Mouse (Mus musculus): ENCODE results near the gene Map4k1. TPM values are rescaled to one million over a fixed set of nuclear protein-coding genes. Genes with fewer than 3 reads are reported as not detected.

The Map4k1 gene
- polyA plus RNA-seq, 1 experiment from 2014 or later, result 12.1 TPM

- H3K27ac ChIP-seq (replicated peaks; ENCODE audit: low read depth, low read length), result no peak overlapping the region
- ATAC-seq (ENCODE audit: insufficient number of reproducible peaks, low FRiP score, low TSS enrichment, low read depth) (no peak), DNase-seq (ENCODE audit: low spot score) (peak; percentile 43)
- H3K9ac ChIP-seq (ENCODE audit: low read length), result no peak overlapping the region; the same call in 1 of the 2 replicates
- H3K4me1 ChIP-seq (ENCODE audit: control insufficient read depth, insufficient read depth, low read length), result peaks cover 7% of the 10 kb centered on the region; the same call in 1 of the 2 replicates
- peak overlapping the region; percentile 29 for H3K4me3 ChIP-seq (ENCODE audit: low read depth, low read length)
- peak overlapping the region; percentile 73 for H3K4me2 ChIP-seq (ENCODE audit: low read depth, severe bottlenecking)
- WGBS, result 3% methylated on average over 76 of the region's 88 CpGs
- H3K36me3 ChIP-seq (ENCODE audit: control insufficient read depth, insufficient read depth, low read length), result no peaks in the 10 kb centered on the region
- H3K9me3 ChIP-seq (ENCODE audit: control insufficient read depth, low read length), result peaks cover 5% of the 10 kb centered on the region; the same call in 1 of the 2 replicates
- H3K27me3 ChIP-seq (ENCODE audit: control insufficient read depth, insufficient read depth, low read length), result peaks cover 35% of the 10 kb centered on the region
Measured at GRCm38 (mm10) chr7:29019447-29020220, 37.8 kb downstream of the Map4k1 start.

- 91% methylated on average over 8 of the region's 8 CpGs for WGBS
- DNase-seq (ENCODE audit: low spot score), result no peak
- Histone ChIP-seq H3K36me3 (ENCODE audit: control insufficient read depth, insufficient read depth, low read length) (no peaks in the 10 kb centered on the region), H3K9me3 (ENCODE audit: control insufficient read depth, low read length) (no peaks in the 10 kb centered on the region), H3K27me3 (ENCODE audit: control insufficient read depth, insufficient read depth, low read length) (peaks cover 33% of the 10 kb centered on the region), H3K9ac (ENCODE audit: low read length) (no peak overlapping the region), H3K4me1 (ENCODE audit: control insufficient read depth, insufficient read depth, low read length) (peaks cover 7% of the 10 kb centered on the region; the same call in 1 of the 2 replicates), H3K27ac (replicated peaks; ENCODE audit: low read depth, low read length) (no peak overlapping the region), H3K4me3 (ENCODE audit: low read depth, low read length) (no peak overlapping the region), H3K4me2 (ENCODE audit: low read depth, severe bottlenecking) (no peak overlapping the region)
- no peak for ATAC-seq (ENCODE audit: insufficient number of reproducible peaks, low FRiP score, low TSS enrichment, low read depth)
Measured at GRCm38 (mm10) chr7:29022479-29022878, 40.6 kb downstream of the Map4k1 start.

- Histone ChIP-seq H3K27me3 (ENCODE audit: control insufficient read depth, insufficient read depth, low read length) (peaks cover 26% of the 10 kb centered on the region), H3K4me1 (ENCODE audit: control insufficient read depth, insufficient read depth, low read length) (peaks cover 7% of the 10 kb centered on the region; the same call in 1 of the 2 replicates), H3K9ac (ENCODE audit: low read length) (no peak overlapping the region), H3K4me2 (ENCODE audit: low read depth, severe bottlenecking) (no peak overlapping the region), H3K27ac (replicated peaks; ENCODE audit: low read depth, low read length) (no peak overlapping the region), H3K4me3 (ENCODE audit: low read depth, low read length) (no peak overlapping the region), H3K9me3 (ENCODE audit: control insufficient read depth, low read length) (no peaks in the 10 kb centered on the region), H3K36me3 (ENCODE audit: control insufficient read depth, insufficient read depth, low read length) (no peaks in the 10 kb centered on the region)
- ATAC-seq (ENCODE audit: insufficient number of reproducible peaks, low FRiP score, low TSS enrichment, low read depth), result no peak
- DNase-seq (ENCODE audit: low spot score), result no peak
- 90% methylated on average over 8 of the region's 8 CpGs for WGBS
Measured at GRCm38 (mm10) chr7:29023514-29023913, 41.7 kb downstream of the Map4k1 start.

- H3K9me3 ChIP-seq (ENCODE audit: control insufficient read depth, low read length), result no peaks in the 10 kb centered on the region
- no peak overlapping the region for H3K9ac ChIP-seq (ENCODE audit: low read length)
- peaks cover 5% of the 10 kb centered on the region for H3K27me3 ChIP-seq (ENCODE audit: control insufficient read depth, insufficient read depth, low read length)
- no peaks in the 10 kb centered on the region for H3K36me3 ChIP-seq (ENCODE audit: control insufficient read depth, insufficient read depth, low read length)
- H3K4me1 ChIP-seq (ENCODE audit: control insufficient read depth, insufficient read depth, low read length), result no peaks in the 10 kb centered on the region
- WGBS, result 80% methylated on average over 7 of the region's 7 CpGs
- no peak overlapping the region for H3K4me3 ChIP-seq (ENCODE audit: low read depth, low read length)
- H3K27ac ChIP-seq (replicated peaks; ENCODE audit: low read depth, low read length), result no peak overlapping the region
- no peak for ATAC-seq (ENCODE audit: insufficient number of reproducible peaks, low FRiP score, low TSS enrichment, low read depth)
- H3K4me2 ChIP-seq (ENCODE audit: low read depth, severe bottlenecking), result no peak overlapping the region
- DNase-seq (ENCODE audit: low spot score), result no peak
Measured at GRCm38 (mm10) chr7:29025566-29025965, 43.7 kb downstream of the Map4k1 start.

- Histone ChIP-seq H3K4me1 (ENCODE audit: control insufficient read depth, insufficient read depth, low read length) (no peaks in the 10 kb centered on the region), H3K4me2 (ENCODE audit: low read depth, severe bottlenecking) (no peak overlapping the region), H3K27me3 (ENCODE audit: control insufficient read depth, insufficient read depth, low read length) (no peaks in the 10 kb centered on the region), H3K4me3 (ENCODE audit: low read depth, low read length) (no peak overlapping the region), H3K27ac (replicated peaks; ENCODE audit: low read depth, low read length) (no peak overlapping the region), H3K9me3 (ENCODE audit: control insufficient read depth, low read length) (no peaks in the 10 kb centered on the region), H3K9ac (ENCODE audit: low read length) (no peak overlapping the region), H3K36me3 (ENCODE audit: control insufficient read depth, insufficient read depth, low read length) (no peaks in the 10 kb centered on the region)
- ATAC-seq (ENCODE audit: insufficient number of reproducible peaks, low FRiP score, low TSS enrichment, low read depth) (no peak), DNase-seq (ENCODE audit: low spot score) (no peak)
- WGBS, result 83% methylated on average over 5 of the region's 5 CpGs
Measured at GRCm38 (mm10) chr7:29026195-29026594, 44.3 kb downstream of the Map4k1 start.

GRCm38 (mm10) chr7:29026811-29027210 lies 45.0 kb downstream of the Map4k1 start:
- Histone ChIP-seq H3K4me1 (ENCODE audit: control insufficient read depth, insufficient read depth, low read length) (no peaks in the 10 kb centered on the region), H3K36me3 (ENCODE audit: control insufficient read depth, insufficient read depth, low read length) (no peaks in the 10 kb centered on the region), H3K9ac (ENCODE audit: low read length) (no peak overlapping the region), H3K27me3 (ENCODE audit: control insufficient read depth, insufficient read depth, low read length) (no peaks in the 10 kb centered on the region), H3K4me3 (ENCODE audit: low read depth, low read length) (no peak overlapping the region), H3K4me2 (ENCODE audit: low read depth, severe bottlenecking) (no peak overlapping the region), H3K9me3 (ENCODE audit: control insufficient read depth, low read length) (no peaks in the 10 kb centered on the region), H3K27ac (replicated peaks; ENCODE audit: low read depth, low read length) (no peak overlapping the region)
- WGBS, result 80% methylated on average over 4 of the region's 4 CpGs
- no peak for DNase-seq (ENCODE audit: low spot score)
- no peak for ATAC-seq (ENCODE audit: insufficient number of reproducible peaks, low FRiP score, low TSS enrichment, low read depth)

GRCm38 (mm10) chr7:29028761-29029160 lies 46.9 kb downstream of the Map4k1 start:
- no peak overlapping the region for H3K27ac ChIP-seq (replicated peaks; ENCODE audit: low read depth, low read length)
- H3K4me2 ChIP-seq (ENCODE audit: low read depth, severe bottlenecking), result no peak overlapping the region
- no peaks in the 10 kb centered on the region for H3K4me1 ChIP-seq (ENCODE audit: control insufficient read depth, insufficient read depth, low read length)
- no peak overlapping the region for H3K9ac ChIP-seq (ENCODE audit: low read length)
- H3K4me3 ChIP-seq (ENCODE audit: low read depth, low read length), result no peak overlapping the region
- H3K27me3 ChIP-seq (ENCODE audit: control insufficient read depth, insufficient read depth, low read length), result no peaks in the 10 kb centered on the region
- H3K9me3 ChIP-seq (ENCODE audit: control insufficient read depth, low read length), result no peaks in the 10 kb centered on the region
- no peak for ATAC-seq (ENCODE audit: insufficient number of reproducible peaks, low FRiP score, low TSS enrichment, low read depth)
- DNase-seq (ENCODE audit: low spot score), result no peak
- WGBS, result 90% methylated on average over 6 of the region's 6 CpGs
- no peaks in the 10 kb centered on the region for H3K36me3 ChIP-seq (ENCODE audit: control insufficient read depth, insufficient read depth, low read length)

GRCm38 (mm10) chr7:29029690-29030656 lies 48.1 kb downstream of the Map4k1 start:
- H3K9ac ChIP-seq (ENCODE audit: low read length), result no peak overlapping the region
- no peaks in the 10 kb centered on the region for H3K36me3 ChIP-seq (ENCODE audit: control insufficient read depth, insufficient read depth, low read length)
- no peaks in the 10 kb centered on the region for H3K4me1 ChIP-seq (ENCODE audit: control insufficient read depth, insufficient read depth, low read length)
- H3K4me2 ChIP-seq (ENCODE audit: low read depth, severe bottlenecking), result no peak overlapping the region
- no peak for ATAC-seq (ENCODE audit: insufficient number of reproducible peaks, low FRiP score, low TSS enrichment, low read depth)
- DNase-seq (ENCODE audit: low spot score), result no peak
- WGBS, result 87% methylated on average over 14 of the region's 14 CpGs
- no peaks in the 10 kb centered on the region for H3K9me3 ChIP-seq (ENCODE audit: control insufficient read depth, low read length)
- H3K27me3 ChIP-seq (ENCODE audit: control insufficient read depth, insufficient read depth, low read length), result no peaks in the 10 kb centered on the region
- H3K4me3 ChIP-seq (ENCODE audit: low read depth, low read length), result no peak overlapping the region
- no peak overlapping the region for H3K27ac ChIP-seq (replicated peaks; ENCODE audit: low read depth, low read length)
